Mouse (Mus musculus): ENCODE data around the gene C130032M10Rik.

DNA sequence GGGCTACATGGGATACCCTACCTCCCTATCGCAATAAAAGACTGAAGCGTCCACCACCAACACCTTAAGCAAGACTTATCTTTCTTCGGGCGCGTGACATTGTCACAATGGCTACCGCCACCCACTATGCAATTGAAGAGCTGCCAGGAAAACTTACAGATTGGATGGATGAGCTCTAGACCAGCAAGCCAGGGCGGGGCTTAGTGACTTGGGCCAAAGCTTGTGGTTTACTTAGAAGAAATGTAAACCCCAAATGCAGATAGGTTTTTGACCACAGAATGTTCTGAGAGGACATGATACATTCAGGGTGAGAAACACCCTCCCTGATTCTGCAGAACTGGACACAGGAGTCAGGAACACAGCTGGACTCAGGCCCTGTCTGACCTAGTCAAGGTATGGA is 14.4 kb upstream of the C130032M10Rik start:
- TF ChIP-seq CTCF (IDR thresholded peaks at IDR 0.05; ENCODE audit: insufficient read depth, low read length) (no peak), POLR2A (IDR thresholded peaks at IDR 0.05; ENCODE audit: borderline replicate concordance, extremely low read depth, low read depth, low read length) (no peak)
